Mouse (Mus musculus): ENCODE data around the gene Rph3a. TPM values are rescaled to one million over a fixed set of nuclear protein-coding genes. Genes with fewer than 3 reads are reported as not detected.
"Not testable (repeated sequence)": the region's sequence is repeated elsewhere in the genome, so short reads cannot be mapped to it uniquely, and the experiment has no call there.

The Rph3a gene
- polyA plus RNA-seq, 1 experiment from 2014 or later, result 35.2 TPM

DNA sequence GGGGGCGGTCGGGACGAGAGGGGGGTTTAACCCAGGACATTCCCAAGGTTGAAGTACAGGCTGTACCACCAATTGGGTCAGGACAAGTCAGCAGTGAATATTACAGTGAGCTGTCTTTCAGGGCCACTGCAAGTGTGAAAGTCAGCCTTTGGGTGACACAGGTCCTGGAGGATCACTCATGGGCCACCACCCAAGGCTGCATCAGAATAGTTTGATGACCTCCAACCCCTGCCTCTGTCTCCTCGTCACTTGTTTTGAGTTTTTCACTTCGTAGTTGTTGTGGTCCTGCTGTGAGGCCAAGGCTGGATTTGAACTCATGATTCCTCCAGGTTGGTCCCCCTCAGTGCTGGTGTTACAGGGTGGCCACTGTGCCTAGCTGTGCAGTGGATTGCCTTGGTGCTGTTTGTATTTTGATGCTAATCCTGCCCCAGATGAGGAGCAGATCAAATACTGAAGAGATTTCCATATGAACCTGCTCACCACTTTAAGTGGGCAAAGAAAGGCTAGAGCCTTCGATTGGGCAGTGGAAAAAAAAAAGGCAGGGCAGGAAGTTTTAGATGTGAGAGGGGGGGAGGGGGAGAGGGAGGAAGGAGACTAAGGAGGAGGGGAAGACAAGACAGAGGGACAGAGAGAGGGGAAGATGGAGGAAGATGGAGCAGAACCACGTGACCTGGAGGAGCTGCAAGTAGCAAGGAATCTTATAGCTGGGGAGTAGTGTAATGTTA is 101.5 kb downstream of the Rph3a start:
- Histone ChIP-seq H3K4me2 (ENCODE audit: low read length) (no peak overlapping the region), H3K27ac (ENCODE audit: low read depth, low read length) (no peak overlapping the region), H3K9me3 (ENCODE audit: control insufficient read depth, low read length) (no peaks in the 10 kb centered on the region), H3K27me3 (replicated peaks; ENCODE audit: control insufficient read depth, insufficient read depth, low read length) (no peaks in the 10 kb centered on the region), H3K4me1 (ENCODE audit: control insufficient read depth, insufficient read depth, low read depth, low read length) (no peaks in the 10 kb centered on the region), H3K4me3 (ENCODE audit: low read length) (no peak overlapping the region), H3K9ac (ENCODE audit: low read depth, low read length) (no peak overlapping the region), H3K36me3 (ENCODE audit: control insufficient read depth, insufficient read depth, low read length) (no peaks in the 10 kb centered on the region)
- WGBS, result 49% methylated on average over 7 of the region's 7 CpGs
- ATAC-seq, result no peak

DNA sequence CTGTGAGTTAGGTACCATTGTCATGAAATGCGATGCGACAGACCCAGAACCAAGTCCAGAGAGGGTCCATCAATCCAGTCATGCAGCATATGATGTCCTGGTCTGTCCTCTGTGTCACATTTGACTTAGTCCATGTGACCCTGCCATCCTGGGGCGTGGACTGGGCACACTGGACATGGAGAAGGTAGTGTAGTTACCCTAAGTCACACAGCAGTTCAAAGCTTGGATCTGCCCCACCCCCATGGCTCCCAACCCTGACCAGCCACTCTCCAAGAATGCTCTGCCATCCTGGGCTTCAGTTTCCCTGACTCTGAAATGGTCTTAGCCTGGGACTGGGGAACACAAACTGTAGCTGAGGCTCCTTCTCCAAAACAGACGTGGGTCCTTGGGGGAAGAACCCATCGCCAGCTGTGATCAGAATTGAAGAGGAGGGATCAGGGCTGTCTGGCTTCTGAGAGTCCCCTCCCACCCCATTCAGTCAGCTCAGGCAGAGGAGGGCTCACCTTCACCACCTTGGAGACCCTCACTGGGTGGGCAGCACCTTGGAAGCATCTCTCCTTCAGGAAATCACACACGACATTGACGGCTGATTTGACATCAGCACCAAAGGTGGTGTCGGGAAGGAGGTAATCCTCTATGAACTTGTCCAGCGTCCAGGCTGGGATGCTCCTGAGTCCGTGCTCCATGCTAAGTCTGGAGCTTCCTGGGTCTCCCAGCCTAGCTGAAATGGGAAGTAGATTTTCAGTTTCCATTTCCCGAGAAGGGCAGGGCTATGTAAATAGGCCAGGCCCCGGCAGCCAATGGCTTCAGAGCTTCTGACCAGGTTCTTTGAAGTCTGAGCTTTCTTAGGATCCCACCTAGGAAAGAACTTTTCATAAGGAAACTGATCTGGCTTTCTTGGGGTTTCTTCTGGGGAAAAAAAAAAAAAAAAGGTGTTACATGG is 102.8 kb downstream of the Rph3a start, which contains the start of gene Oas1a:
TSS of gene Oas1a (minus strand) at position 731 of the 943 bp plus-strand sequence.
- not testable (repeated sequence) for H3K4me2 ChIP-seq (ENCODE audit: low read length); H3K27ac ChIP-seq (ENCODE audit: low read depth, low read length); H3K4me3 ChIP-seq (ENCODE audit: low read length); H3K4me1 ChIP-seq (ENCODE audit: control insufficient read depth, insufficient read depth, low read depth, low read length); H3K9me3 ChIP-seq (ENCODE audit: control insufficient read depth, low read length); H3K9ac ChIP-seq (ENCODE audit: low read depth, low read length); H3K27me3 ChIP-seq (replicated peaks; ENCODE audit: control insufficient read depth, insufficient read depth, low read length); ATAC-seq; H3K36me3 ChIP-seq (ENCODE audit: control insufficient read depth, insufficient read depth, low read length)
- WGBS, result 40% methylated on average over 8 of the region's 12 CpGs

- no peak overlapping the region for H3K4me3 ChIP-seq (ENCODE audit: low read length)
- H3K4me2 ChIP-seq (ENCODE audit: low read length), result no peak overlapping the region
- no peaks in the 10 kb centered on the region for H3K36me3 ChIP-seq (ENCODE audit: control insufficient read depth, insufficient read depth, low read length)
- ATAC-seq, result no peak
- no peaks in the 10 kb centered on the region for H3K27me3 ChIP-seq (replicated peaks; ENCODE audit: control insufficient read depth, insufficient read depth, low read length)
- H3K4me1 ChIP-seq (ENCODE audit: control insufficient read depth, insufficient read depth, low read depth, low read length), result no peaks in the 10 kb centered on the region
- WGBS, result 98% methylated on average over 5 of the region's 5 CpGs
- H3K9ac ChIP-seq (ENCODE audit: low read depth, low read length), result no peak overlapping the region
- H3K9me3 ChIP-seq (ENCODE audit: control insufficient read depth, low read length), result 0 out of 2 replicates have a peak, but pooled peaks cover 4% of the 10 kb centered on the region
- H3K27ac ChIP-seq (ENCODE audit: low read depth, low read length), result no peak overlapping the region
These were observed 107.8 kb downstream of the Rph3a start for GRCm38 (mm10) chr5:120902056-120902455.

DNA sequence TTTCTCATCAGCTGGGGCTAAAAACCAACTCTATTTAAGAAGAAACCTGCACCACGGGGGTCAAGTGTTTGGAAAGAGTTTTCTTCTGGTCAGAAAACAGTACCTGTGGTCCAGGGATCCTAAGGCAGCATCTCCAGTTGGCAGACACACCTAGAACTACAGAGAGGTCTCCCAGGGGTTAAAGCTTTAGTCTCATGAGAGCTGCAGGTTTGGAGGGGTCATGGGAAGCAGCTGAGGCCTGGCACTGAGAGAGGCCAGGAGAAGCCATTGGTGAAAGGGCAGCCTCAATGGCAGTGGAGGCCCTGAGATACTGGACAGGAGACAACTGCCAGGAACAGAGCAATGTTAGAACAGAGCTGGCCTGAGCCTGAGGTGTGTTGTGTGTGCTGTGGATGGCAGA is 109.2 kb downstream of the Rph3a start:
- Histone ChIP-seq H3K4me2 (ENCODE audit: low read length) (no peak overlapping the region), H3K4me1 (ENCODE audit: control insufficient read depth, insufficient read depth, low read depth, low read length) (no peaks in the 10 kb centered on the region), H3K27me3 (replicated peaks; ENCODE audit: control insufficient read depth, insufficient read depth, low read length) (no peaks in the 10 kb centered on the region), H3K9ac (ENCODE audit: low read depth, low read length) (no peak overlapping the region), H3K36me3 (ENCODE audit: control insufficient read depth, insufficient read depth, low read length) (no peaks in the 10 kb centered on the region), H3K4me3 (ENCODE audit: low read length) (no peak overlapping the region), H3K9me3 (ENCODE audit: control insufficient read depth, low read length) (0 out of 2 replicates have a peak, but pooled peaks cover 4% of the 10 kb centered on the region), H3K27ac (ENCODE audit: low read depth, low read length) (no peak overlapping the region)
- 67% methylated on average over 1 of the region's 1 CpGs for WGBS
- no peak for ATAC-seq

DNA sequence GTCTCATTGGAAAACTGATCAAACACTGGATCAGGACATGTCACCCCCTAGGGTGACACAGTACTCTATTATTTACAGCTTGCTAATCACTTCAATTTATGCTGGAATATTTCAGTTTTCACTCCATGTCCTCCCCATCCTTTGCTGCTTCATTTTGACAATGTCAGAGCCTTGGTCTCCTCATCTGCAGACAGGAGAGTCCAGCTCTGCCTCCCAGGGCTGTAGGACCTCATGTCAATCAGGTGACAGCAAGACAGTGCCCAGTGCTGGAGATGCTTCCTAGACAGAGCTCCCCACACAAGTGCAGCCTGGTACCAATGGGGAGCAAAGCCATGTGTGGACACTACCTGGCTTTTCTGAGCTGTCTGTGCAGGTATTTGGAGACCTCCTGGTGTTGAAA is 111.2 kb downstream of the Rph3a start:
- no peak overlapping the region for H3K4me2 ChIP-seq (ENCODE audit: low read length)
- no peaks in the 10 kb centered on the region for H3K27me3 ChIP-seq (replicated peaks; ENCODE audit: control insufficient read depth, insufficient read depth, low read length)
- H3K36me3 ChIP-seq (ENCODE audit: control insufficient read depth, insufficient read depth, low read length), result no peaks in the 10 kb centered on the region
- H3K9me3 ChIP-seq (ENCODE audit: control insufficient read depth, low read length), result 0 out of 2 replicates have a peak, but pooled peaks cover 4% of the 10 kb centered on the region
- H3K9ac ChIP-seq (ENCODE audit: low read depth, low read length), result no peak overlapping the region
- H3K4me3 ChIP-seq (ENCODE audit: low read length), result no peak overlapping the region
- ATAC-seq, result no peak
- no peak overlapping the region for H3K27ac ChIP-seq (ENCODE audit: low read depth, low read length)
- H3K4me1 ChIP-seq (ENCODE audit: control insufficient read depth, insufficient read depth, low read depth, low read length), result no peaks in the 10 kb centered on the region

DNA sequence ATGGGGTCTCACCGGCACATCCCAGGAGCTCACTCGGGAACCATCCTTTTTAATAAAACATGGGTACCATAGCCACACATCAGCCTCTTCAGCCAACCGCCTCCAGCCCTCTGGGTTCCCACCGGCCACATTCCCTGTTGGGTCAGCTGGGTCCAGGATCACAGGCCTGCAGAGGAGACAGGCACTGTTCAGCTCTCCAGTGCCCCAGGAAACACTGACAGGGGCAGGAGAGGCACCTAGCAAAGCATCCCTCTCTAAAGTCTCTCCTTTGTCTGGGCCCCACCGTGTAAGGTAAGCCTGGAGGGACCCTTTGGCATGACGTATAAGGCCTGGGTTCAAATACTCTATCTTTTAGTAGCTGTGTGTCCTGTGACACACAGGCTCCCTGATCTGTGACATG is 111.6 kb downstream of the Rph3a start:
- H3K27me3 ChIP-seq (replicated peaks; ENCODE audit: control insufficient read depth, insufficient read depth, low read length), result no peaks in the 10 kb centered on the region
- H3K4me2 ChIP-seq (ENCODE audit: low read length), result no peak overlapping the region
- no peaks in the 10 kb centered on the region for H3K36me3 ChIP-seq (ENCODE audit: control insufficient read depth, insufficient read depth, low read length)
- no peak overlapping the region for H3K27ac ChIP-seq (ENCODE audit: low read depth, low read length)
- ATAC-seq, result no peak
- WGBS, result 86% methylated on average over 6 of the region's 6 CpGs
- no peaks in the 10 kb centered on the region for H3K4me1 ChIP-seq (ENCODE audit: control insufficient read depth, insufficient read depth, low read depth, low read length)
- no peak overlapping the region for H3K4me3 ChIP-seq (ENCODE audit: low read length)
- H3K9me3 ChIP-seq (ENCODE audit: control insufficient read depth, low read length), result 0 out of 2 replicates have a peak, but pooled peaks cover 4% of the 10 kb centered on the region
- H3K9ac ChIP-seq (ENCODE audit: low read depth, low read length), result no peak overlapping the region

GRCm38 (mm10) chr5:120895231-120895900 is 114.5 kb downstream of the Rph3a start:
- Histone ChIP-seq H3K36me3 (ENCODE audit: control insufficient read depth, insufficient read depth, low read length) (no peaks in the 10 kb centered on the region), H3K27ac (ENCODE audit: low read depth, low read length) (no peak overlapping the region), H3K4me2 (ENCODE audit: low read length) (no peak overlapping the region), H3K9me3 (ENCODE audit: control insufficient read depth, low read length) (0 out of 2 replicates have a peak, but pooled peaks cover under 1% of the 10 kb centered on the region), H3K9ac (ENCODE audit: low read depth, low read length) (no peak overlapping the region), H3K4me1 (ENCODE audit: control insufficient read depth, insufficient read depth, low read depth, low read length) (no peaks in the 10 kb centered on the region), H3K27me3 (replicated peaks; ENCODE audit: control insufficient read depth, insufficient read depth, low read length) (no peaks in the 10 kb centered on the region), H3K4me3 (ENCODE audit: low read length) (no peak overlapping the region)
- 77% methylated on average over 11 of the region's 11 CpGs for WGBS
- ATAC-seq, result no peak

DNA sequence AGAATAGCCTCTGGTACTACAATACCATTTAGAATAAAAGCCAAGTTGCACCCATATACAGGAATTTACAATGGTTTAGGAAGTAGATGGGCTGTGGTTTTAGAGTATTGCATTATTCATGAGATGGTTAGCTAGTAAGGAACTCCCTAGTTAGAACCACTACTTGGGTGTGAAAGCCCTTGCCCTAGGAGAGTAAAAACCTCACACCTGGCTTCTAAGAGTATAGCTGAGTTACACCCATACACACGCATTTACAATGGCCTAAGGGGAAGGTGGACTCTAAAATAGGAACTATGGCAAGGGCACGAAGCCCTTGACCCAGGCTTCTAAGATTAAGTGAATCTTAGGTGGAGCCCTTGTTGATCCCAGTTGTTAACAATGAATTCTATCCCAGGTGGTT is 115.2 kb downstream of the Rph3a start:
- H3K36me3 ChIP-seq (ENCODE audit: control insufficient read depth, insufficient read depth, low read length); H3K4me1 ChIP-seq (ENCODE audit: control insufficient read depth, insufficient read depth, low read depth, low read length); H3K9ac ChIP-seq (ENCODE audit: low read depth, low read length); H3K9me3 ChIP-seq (ENCODE audit: control insufficient read depth, low read length); H3K4me2 ChIP-seq (ENCODE audit: low read length); H3K4me3 ChIP-seq (ENCODE audit: low read length); H3K27me3 ChIP-seq (replicated peaks; ENCODE audit: control insufficient read depth, insufficient read depth, low read length); H3K27ac ChIP-seq (ENCODE audit: low read depth, low read length); ATAC-seq: not testable (repeated sequence)
- WGBS, result 87% methylated on average over 2 of the region's 2 CpGs

- not testable (repeated sequence) for H3K9me3 ChIP-seq (ENCODE audit: control insufficient read depth, low read length); H3K4me2 ChIP-seq (ENCODE audit: low read length); ATAC-seq; H3K27ac ChIP-seq (ENCODE audit: low read depth, low read length); H3K4me1 ChIP-seq (ENCODE audit: control insufficient read depth, insufficient read depth, low read depth, low read length); H3K4me3 ChIP-seq (ENCODE audit: low read length); H3K9ac ChIP-seq (ENCODE audit: low read depth, low read length); H3K36me3 ChIP-seq (ENCODE audit: control insufficient read depth, insufficient read depth, low read length); H3K27me3 ChIP-seq (replicated peaks; ENCODE audit: control insufficient read depth, insufficient read depth, low read length)
- WGBS, result 97% methylated on average over 4 of the region's 4 CpGs
These were observed 116.0 kb downstream of the Rph3a start for GRCm38 (mm10) chr5:120893866-120894265.

Data from hindbrain, embryonic 16.5 days (tissue).